In genomic region chr4:83514183-83514582, GRCm38 (mm10) we compare ENCODE assay signal across 24 mouse cellular contexts.
"Had no signal": no experiment of that assay in that cellular context is flagged by ENCODE, and none has a peak within 500 bp of the region (broad histone marks: within the 10 kb centered on the region; RNA-seq: fewer than 3 reads in every experiment).

No protein-coding gene starts in this region.

- H3K27ac ChIP-seq: hindbrain, embryonic 14.5 days; intestine, embryonic 15.5 days; layer of hippocampus, adult 2 months; left cerebral cortex, adult 2 months; limb, embryonic 10.5 days; limb, embryonic 12.5 days; liver, embryonic 13.5 days; liver, embryonic 15.5 days had no signal

- H3K9me3 ChIP-seq: heart, embryonic 12.5 days; intestine, embryonic 15.5 days; limb, embryonic 10.5 days; limb, embryonic 12.5 days; liver, embryonic 13.5 days; liver, embryonic 15.5 days had no signal

- H3K4me1 ChIP-seq: intestine, embryonic 15.5 days; limb, embryonic 12.5 days; liver, embryonic 13.5 days; liver, embryonic 15.5 days had no signal

- H3K27me3 ChIP-seq: heart, embryonic 12.5 days; intestine, embryonic 15.5 days; limb, embryonic 12.5 days; liver, embryonic 13.5 days; liver, embryonic 15.5 days had no signal

- H3K9ac ChIP-seq: heart, embryonic 12.5 days; hindbrain, embryonic 14.5 days; intestine, embryonic 15.5 days; limb, embryonic 12.5 days; liver, embryonic 13.5 days; liver, embryonic 15.5 days; liver, postnatal 0 days had no signal

- DNase-seq: gastrocnemius, postnatal 14 days; gastrocnemius, postnatal 36 days; heart, adult 18-20 months; heart, postnatal 10 days; heart, postnatal 36 days; kidney, adult 18-20 months; kidney, adult 8-10 months; kidney, postnatal 10 days; kidney, postnatal 25 days; kidney, postnatal 4 days; liver; liver, embryonic 13.5 days; liver, postnatal 0 days had no signal

- ATAC-seq: hindbrain, embryonic 16.5 days; intestine, embryonic 15.5 days; intestine, postnatal 0 days; liver, postnatal 0 days had no signal

- H3K4me2 ChIP-seq: heart, embryonic 12.5 days; hindbrain, embryonic 14.5 days; intestine, embryonic 15.5 days; limb, embryonic 12.5 days; liver, embryonic 11.5 days; liver, embryonic 13.5 days; liver, embryonic 15.5 days had no signal

- H3K36me3 ChIP-seq: heart, embryonic 12.5 days; intestine, embryonic 15.5 days; limb, embryonic 10.5 days; limb, embryonic 12.5 days; liver, embryonic 13.5 days; liver, embryonic 15.5 days had no signal

- H3K4me3 ChIP-seq: heart, embryonic 12.5 days; intestine, embryonic 15.5 days; layer of hippocampus, adult 2 months; left cerebral cortex, adult 2 months; limb, embryonic 10.5 days; limb, embryonic 12.5 days; liver, embryonic 13.5 days; liver, embryonic 15.5 days had no signal
